Mouse (Mus musculus) retina, postnatal 1 day (tissue): ENCODE results near the gene Mlst8.

ENCODE experiments used
- DNase-seq: peaks from one replicate; pipeline ENCODE4 v3.0.0-alpha.2; 2012

Gene Mlst8

DNA sequence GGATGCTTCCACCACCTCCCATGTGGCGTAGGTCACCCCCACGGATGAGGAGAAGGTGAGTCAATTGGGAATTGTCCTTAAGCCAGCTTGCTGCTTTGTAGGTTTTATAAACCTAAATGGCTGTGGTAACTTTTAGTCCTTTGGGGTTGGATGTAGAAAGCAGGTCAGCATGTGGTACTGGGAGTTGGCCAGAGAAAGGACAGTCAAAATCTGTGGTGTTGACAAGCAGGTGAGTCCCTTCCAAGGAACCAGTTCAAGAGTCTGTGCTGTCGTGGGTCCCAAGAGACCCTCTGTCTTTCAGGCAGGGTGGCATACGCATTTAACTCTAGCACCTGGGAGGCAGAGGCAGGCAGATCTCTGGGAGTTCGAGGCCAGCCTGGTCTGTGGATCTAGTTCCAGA lies 54.4 kb downstream of the Mlst8 start:
- no peak for DNase-seq
